Mouse (Mus musculus) layer of hippocampus, adult 18-20 months (tissue): Measurements from ENCODE around the gene Scn2a. TPM values are rescaled to one million over a fixed set of nuclear protein-coding genes. Genes with fewer than 3 reads are reported as not detected.
"Not testable (repeated sequence)": the region's sequence is repeated elsewhere in the genome, so short reads cannot be mapped to it uniquely, and the experiment has no call there.

Experiments used
- DNase-seq, 2 experiments: peaks; one replicate each; pipeline ENCODE4 v3.0.0; 2022; ENCODE audit warnings: low spot score in 2 of 2
- total RNA-seq, 2 experiments: library from RNA; stranded (reverse); gene quantifications; 2 replicates each; pipeline ENCODE4 v1.2.3; 2021

The Scn2a gene
- total RNA-seq, 2 experiments from 2014 or later, result 233 to 242 TPM

GRCm38 (mm10) chr2:65694485-65694884 lies 73.9 kb downstream of the Scn2a start:
- DNase-seq, result peak in 1 of 2 experiments; percentile 16

- no peak for DNase-seq
These were observed 74.5 kb downstream of the Scn2a start for GRCm38 (mm10) chr2:65695061-65695460.

- no peak for DNase-seq
These were observed 79.7 kb downstream of the Scn2a start for GRCm38 (mm10) chr2:65700246-65700645.

- peak in 1 of 2 experiments; percentile 25 for DNase-seq
These were observed 80.6 kb downstream of the Scn2a start for GRCm38 (mm10) chr2:65701175-65701574.

GRCm38 (mm10) chr2:65722219-65722800 lies 101.7 kb downstream of the Scn2a start:
- no peak for DNase-seq

GRCm38 (mm10) chr2:65745400-65745799 lies 124.8 kb downstream of the Scn2a start:
- DNase-seq, result no peak

- no peak for DNase-seq
These were observed 161.9 kb downstream of the Scn2a start for GRCm38 (mm10) chr2:65782442-65782841.

- DNase-seq, result no peak
These were observed 162.8 kb downstream of the Scn2a start for GRCm38 (mm10) chr2:65783392-65783791.

GRCm38 (mm10) chr2:65792516-65792915 lies 171.9 kb downstream of the Scn2a start:
- peak in 1 of 2 experiments; percentile 41 for DNase-seq

GRCm38 (mm10) chr2:65793593-65793992 lies 173.0 kb downstream of the Scn2a start:
- no peak for DNase-seq

GRCm38 (mm10) chr2:65801054-65801709 lies 180.6 kb downstream of the Scn2a start:
- no peak for DNase-seq

GRCm38 (mm10) chr2:65806556-65806955 lies 186.0 kb downstream of the Scn2a start:
- DNase-seq, result no peak

- DNase-seq, result not testable (repeated sequence)
These were observed 190.6 kb downstream of the Scn2a start for GRCm38 (mm10) chr2:65811203-65811602.

Other genes with a start within 250 kb of the Scn2a start
- gene Scn3a, start 53.1 kb upstream of the Scn2a start, total RNA-seq, result 10 to 100 TPM; 32.7 to 35.6 TPM
- gene Csrnp3, start 225.0 kb downstream of the Scn2a start, total RNA-seq, result 10 to 100 TPM; 74.2 to 76.7 TPM